Mouse (Mus musculus) kidney, adult 18-20 months (tissue): ENCODE results near the gene Olfr788.

ENCODE experiments used
- DNase-seq: peaks from one replicate; pipeline ENCODE4 v3.0.0; 2021

Gene Olfr788

GRCm38 (mm10) chr10:129470698-129471097 lies at the start of gene Olfr788:
Gene Olfr788, plus strand, starts transcription at chr10:129470998.
- DNase-seq = no peak

- DNase-seq = no peak
Measured at GRCm38 (mm10) chr10:129427006-129427405, 43.8 kb upstream of the Olfr788 start, which contains the start of gene Olfr786. Gene Olfr786, plus strand, starts transcription at chr10:129427306.

GRCm38 (mm10) chr10:129461562-129461961 lies 9.2 kb upstream of the Olfr788 start, which contains the start of gene Olfr787:
Gene Olfr787, plus strand, starts transcription at chr10:129461862.
- DNase-seq = no peak

GRCm38 (mm10) chr10:129473256-129473655 lies 2.5 kb downstream of the Olfr788 start:
- no peak for DNase-seq

GRCm38 (mm10) chr10:129473723-129474122 lies 2.9 kb downstream of the Olfr788 start:
- no peak for DNase-seq

GRCm38 (mm10) chr10:129484452-129484851 lies 13.7 kb downstream of the Olfr788 start, which contains the start of gene Olfr789:
Gene Olfr789, plus strand, starts transcription at chr10:129484752.
- DNase-seq = no peak

GRCm38 (mm10) chr10:129490101-129490500 lies 19.3 kb downstream of the Olfr788 start:
- no peak for DNase-seq

- no peak for DNase-seq
Measured at GRCm38 (mm10) chr10:129498192-129498591, 27.4 kb downstream of the Olfr788 start, which contains the start of gene Olfr790. Gene Olfr790, plus strand, starts transcription at chr10:129498492.

GRCm38 (mm10) chr10:129521492-129521891 lies 50.7 kb downstream of the Olfr788 start, which contains the start of gene Olfr791:
Gene Olfr791, plus strand, starts transcription at chr10:129521792.
- DNase-seq = no peak
